Mouse (Mus musculus): Measurements from ENCODE around the gene Ets2. TPM values are rescaled to one million over a fixed set of nuclear protein-coding genes. Genes with fewer than 3 reads are reported as not detected.

The Ets2 gene
- total RNA-seq, 2 experiments from 2014 or later: 70.3 to 77.0 TPM

DNA sequence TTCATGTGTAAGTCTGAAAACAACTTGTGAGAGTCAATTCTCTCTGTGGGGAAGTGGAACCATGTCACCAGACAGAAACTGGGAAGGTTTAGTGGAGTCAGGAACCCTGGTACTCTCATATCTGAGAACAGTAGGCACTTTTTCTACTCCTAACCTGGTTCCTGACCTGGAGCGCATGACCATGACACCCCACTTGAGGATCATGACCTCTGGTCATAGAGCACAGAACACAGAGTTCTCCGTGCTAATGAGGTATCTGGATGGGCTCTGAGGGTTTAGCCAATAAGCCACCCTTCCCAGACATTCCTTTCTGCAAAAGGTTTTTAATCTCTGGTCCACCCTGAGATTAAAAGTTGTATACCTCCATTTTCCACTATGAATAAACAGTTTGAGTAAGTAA is 22.4 kb downstream of the Ets2 start:
- no peak for TF ChIP-seq CTCF (conservative IDR thresholded peaks at IDR 0.05)
- DNase-seq (ENCODE audit: low spot score in 2 of 2): no peak
- H3K4me3 ChIP-seq: no peak overlapping the region
- no peak overlapping the region for H3K27ac ChIP-seq

- no peak for DNase-seq (ENCODE audit: low spot score in 2 of 2)
- H3K4me3 ChIP-seq: no peak overlapping the region
- no peak overlapping the region for H3K27ac ChIP-seq
- TF ChIP-seq CTCF (conservative IDR thresholded peaks at IDR 0.05): no peak
Measured at GRCm38 (mm10) chr16:95724776-95725175, 22.9 kb downstream of the Ets2 start.

DNA sequence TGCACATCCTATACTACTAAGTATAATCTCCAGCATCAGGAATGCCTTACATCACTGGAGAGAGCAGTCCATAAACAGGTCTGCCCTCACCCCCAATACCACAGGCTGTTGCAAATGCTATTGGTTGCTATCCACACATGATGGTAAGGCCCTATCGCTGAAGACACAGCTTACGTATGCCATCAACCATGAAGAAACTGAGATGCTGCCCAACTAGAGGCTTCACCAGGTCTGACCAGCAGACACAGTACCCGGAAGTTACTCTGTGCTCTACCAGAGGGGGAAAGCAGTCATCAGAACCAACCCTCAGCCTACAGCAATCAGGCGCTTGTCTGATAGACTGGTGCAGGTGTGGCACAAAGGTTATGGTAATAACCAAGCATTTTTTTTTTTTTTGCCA is 24.9 kb downstream of the Ets2 start:
- DNase-seq (ENCODE audit: low spot score in 2 of 2): no peak
- no peak for TF ChIP-seq CTCF (conservative IDR thresholded peaks at IDR 0.05)
- Histone ChIP-seq H3K27ac (no peak overlapping the region), H3K4me3 (no peak overlapping the region)

DNA sequence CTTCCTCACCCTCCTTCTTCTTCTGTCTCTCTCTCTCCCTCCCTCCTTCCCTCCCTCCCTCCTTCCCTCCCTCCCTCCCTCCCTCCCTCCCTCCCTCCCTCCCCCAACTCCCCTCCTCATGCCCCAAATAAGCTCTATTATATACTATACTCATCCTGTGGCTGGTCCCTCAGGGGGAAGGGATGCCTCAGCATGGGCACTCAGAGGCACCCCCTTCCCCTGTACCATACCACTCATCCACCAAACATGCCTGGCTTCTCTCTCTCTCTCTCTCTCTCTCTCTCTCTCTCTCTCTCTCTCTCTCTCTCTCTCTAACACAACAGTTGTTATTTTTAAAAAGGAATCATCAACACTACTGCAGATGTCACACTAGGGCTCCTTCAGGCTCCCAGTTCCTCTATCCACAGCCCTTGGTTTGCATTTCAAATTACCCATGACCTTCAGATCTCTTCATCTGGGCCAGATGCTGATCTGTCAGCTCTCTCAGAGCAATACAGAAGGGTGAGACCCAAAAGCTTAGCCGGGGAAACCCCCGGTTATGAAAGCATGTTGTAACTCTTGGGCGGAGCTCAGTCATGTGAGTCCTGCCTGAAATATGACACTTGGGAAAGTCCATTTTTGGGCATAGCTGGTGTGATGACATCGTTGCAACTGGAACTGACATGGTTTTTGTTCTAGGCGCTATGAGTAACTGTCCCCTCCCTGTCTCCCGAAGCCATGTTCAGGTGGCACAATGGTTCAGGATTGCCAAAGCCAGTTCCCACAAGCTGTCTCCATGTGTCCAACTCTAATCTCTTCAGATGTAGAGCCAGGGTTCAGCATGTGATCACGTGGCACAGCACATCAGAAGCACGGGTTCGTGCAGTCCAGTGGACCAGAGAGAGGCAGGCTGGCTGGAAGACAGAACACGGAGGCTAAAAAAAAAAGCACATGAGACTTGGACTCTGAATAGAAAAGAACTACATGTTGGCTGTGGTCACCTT is 26.9 kb downstream of the Ets2 start:
- TF ChIP-seq CTCF (conservative IDR thresholded peaks at IDR 0.05): no peak
- no peak overlapping the region for H3K4me3 ChIP-seq
- no peak for DNase-seq (ENCODE audit: low spot score in 2 of 2)
- H3K27ac ChIP-seq: no peak overlapping the region

GRCm38 (mm10) chr16:95729775-95730174 is 27.9 kb downstream of the Ets2 start:
- H3K27ac ChIP-seq: 0 out of 2 replicates have a peak overlapping the region, but pooled peaks have one; percentile 18
- DNase-seq (ENCODE audit: low spot score in 2 of 2): peak; percentile 32 to 33
- H3K4me3 ChIP-seq: no peak overlapping the region
- no peak for TF ChIP-seq CTCF (conservative IDR thresholded peaks at IDR 0.05)

DNA sequence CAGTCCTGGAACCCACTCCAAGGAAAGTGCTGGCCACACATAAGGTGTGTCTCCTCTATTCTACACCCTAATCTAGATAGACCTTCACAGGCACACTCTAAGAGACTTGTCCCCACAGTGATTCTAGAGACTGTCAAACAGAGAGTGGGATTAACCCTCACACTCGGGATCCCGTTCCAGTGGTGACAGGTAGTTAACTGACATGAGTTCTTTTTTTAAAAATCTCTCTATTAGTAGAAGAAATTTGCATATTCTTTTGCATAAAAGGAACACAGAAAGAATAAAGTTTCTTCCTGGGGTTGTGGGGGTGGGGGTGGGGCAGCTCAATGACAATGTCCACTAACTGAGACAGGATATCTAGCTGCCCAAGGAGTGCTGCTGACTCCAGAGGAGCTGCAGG is 32.9 kb downstream of the Ets2 start:
- TF ChIP-seq CTCF (conservative IDR thresholded peaks at IDR 0.05): no peak

DNA sequence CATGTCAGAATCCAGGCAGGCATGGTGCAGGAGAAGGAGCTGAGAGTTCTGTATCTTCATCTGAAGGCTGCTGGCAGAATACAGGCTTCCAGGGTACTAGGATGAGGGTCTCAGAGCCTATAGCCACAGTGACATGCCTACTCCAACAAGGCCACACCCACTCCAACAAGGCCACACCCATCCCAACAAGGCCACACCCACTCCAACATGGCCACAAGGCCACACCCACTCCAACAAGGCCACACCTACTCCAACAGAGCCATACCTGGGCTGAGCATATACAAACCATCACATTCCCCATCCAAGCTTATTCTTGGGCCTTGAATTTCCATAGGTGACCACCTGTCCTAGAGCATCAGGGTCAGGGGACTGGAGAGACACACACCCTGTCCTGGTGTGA is 34.2 kb downstream of the Ets2 start:
- no peak overlapping the region for H3K4me3 ChIP-seq
- DNase-seq (ENCODE audit: low spot score in 2 of 2): no peak
- H3K27ac ChIP-seq: no peak overlapping the region
- no peak for TF ChIP-seq CTCF (conservative IDR thresholded peaks at IDR 0.05)

More for the DNA sequence above, 32.9 kb downstream of the Ets2 start:
- Histone ChIP-seq H3K4me3 (no peak overlapping the region), H3K27ac (no peak overlapping the region)
- no peak for DNase-seq (ENCODE audit: low spot score in 2 of 2)

GRCm38 (mm10) chr16:95736470-95736869 is 34.6 kb downstream of the Ets2 start:
- no peak for TF ChIP-seq CTCF (conservative IDR thresholded peaks at IDR 0.05)
- Histone ChIP-seq H3K4me3 (no peak overlapping the region), H3K27ac (no peak overlapping the region)
- no peak for DNase-seq (ENCODE audit: low spot score in 2 of 2)

GRCm38 (mm10) chr16:95739522-95739921 is 37.6 kb downstream of the Ets2 start:
- DNase-seq (ENCODE audit: low spot score in 2 of 2): peak; percentile 46 to 72
- no peak for TF ChIP-seq CTCF (conservative IDR thresholded peaks at IDR 0.05)
- Histone ChIP-seq H3K27ac (peak overlapping the region; percentile 84), H3K4me3 (no peak overlapping the region)

- no peak for DNase-seq (ENCODE audit: low spot score in 2 of 2)
- peak overlapping the region; percentile 25; the same call in 1 of the 2 replicates for H3K27ac ChIP-seq
- no peak overlapping the region for H3K4me3 ChIP-seq
- TF ChIP-seq CTCF (conservative IDR thresholded peaks at IDR 0.05): no peak
Measured at GRCm38 (mm10) chr16:95741358-95741757, 39.5 kb downstream of the Ets2 start.

- H3K4me3 ChIP-seq: no peak overlapping the region
- 0 out of 2 replicates have a peak overlapping the region, but pooled peaks have one; percentile 25 for H3K27ac ChIP-seq
- no peak for DNase-seq (ENCODE audit: low spot score in 2 of 2)
- TF ChIP-seq CTCF (conservative IDR thresholded peaks at IDR 0.05): no peak
Measured at GRCm38 (mm10) chr16:95741915-95742739, 40.3 kb downstream of the Ets2 start.

DNA sequence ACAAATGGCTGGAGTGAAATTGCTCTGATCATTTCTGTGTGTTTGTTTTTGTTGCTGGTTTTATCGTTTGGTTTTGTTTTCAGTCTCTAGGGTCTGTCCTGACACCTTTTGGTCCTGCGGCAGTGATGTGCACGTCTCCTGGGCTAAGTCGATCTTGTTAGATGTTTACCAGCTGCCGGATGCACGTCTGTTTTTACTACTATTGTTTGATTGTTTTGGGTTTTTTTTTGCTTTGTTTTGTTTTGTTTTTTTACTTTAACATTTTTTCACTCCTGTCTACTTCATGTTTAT is 40.8 kb downstream of the Ets2 start:
- no peak for DNase-seq (ENCODE audit: low spot score in 2 of 2)
- Histone ChIP-seq H3K4me3 (no peak overlapping the region), H3K27ac (no peak overlapping the region)
- TF ChIP-seq CTCF (conservative IDR thresholded peaks at IDR 0.05): no peak

DNA sequence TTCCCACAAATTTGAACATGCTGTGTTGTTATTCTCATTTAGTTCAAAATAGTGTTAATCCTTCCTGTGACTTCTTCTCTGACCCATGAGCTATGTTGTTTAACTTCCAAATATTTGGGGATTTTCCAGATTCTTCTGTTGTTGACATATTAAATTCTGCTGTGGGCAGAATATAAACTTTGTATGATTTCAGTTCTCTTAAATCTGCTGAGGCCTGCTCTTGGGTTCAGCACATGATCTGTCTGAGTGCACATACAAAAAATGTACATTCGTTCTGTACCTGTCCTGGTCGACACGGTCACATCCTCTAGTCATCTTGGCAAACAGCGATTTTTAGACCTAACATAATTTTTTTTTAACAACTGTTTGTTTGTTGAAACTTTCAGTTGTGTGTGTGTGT is 41.2 kb downstream of the Ets2 start:
- TF ChIP-seq CTCF (conservative IDR thresholded peaks at IDR 0.05): no peak
- Histone ChIP-seq H3K27ac (no peak overlapping the region), H3K4me3 (no peak overlapping the region)
- DNase-seq (ENCODE audit: low spot score in 2 of 2): no peak

Measured in layer of hippocampus, adult 2 months (tissue).